Mouse (Mus musculus) heart, postnatal 36 days (tissue): ENCODE measurements around the gene Adamts10. TPM values are rescaled to one million over a fixed set of nuclear protein-coding genes. Genes with fewer than 3 reads are reported as not detected.

Experiments
- DNase-seq, 2 experiments: peaks; one replicate each; pipeline ENCODE4 v3.0.0; 2021 to 2022
- intact Hi-C: fragments of 180-260 bp; cut with DNase I; formaldehyde crosslinking; loops from one replicate; pipeline ENCODE4 v1.15.1; 2025
- total RNA-seq, 2 experiments: library from RNA; stranded (reverse); gene quantifications; 2 replicates each; pipeline ENCODE4 v1.2.3; 2021

The Adamts10 gene
- 10 to 100 TPM; 18.3 to 19.7 TPM for total RNA-seq

GRCm38 (mm10) chr17:33523918-33524755, at the start of gene Adamts10:
Gene Adamts10 (plus strand): TSS chr17:33524204.
- intact Hi-C loops, result no loop called here

DNA sequence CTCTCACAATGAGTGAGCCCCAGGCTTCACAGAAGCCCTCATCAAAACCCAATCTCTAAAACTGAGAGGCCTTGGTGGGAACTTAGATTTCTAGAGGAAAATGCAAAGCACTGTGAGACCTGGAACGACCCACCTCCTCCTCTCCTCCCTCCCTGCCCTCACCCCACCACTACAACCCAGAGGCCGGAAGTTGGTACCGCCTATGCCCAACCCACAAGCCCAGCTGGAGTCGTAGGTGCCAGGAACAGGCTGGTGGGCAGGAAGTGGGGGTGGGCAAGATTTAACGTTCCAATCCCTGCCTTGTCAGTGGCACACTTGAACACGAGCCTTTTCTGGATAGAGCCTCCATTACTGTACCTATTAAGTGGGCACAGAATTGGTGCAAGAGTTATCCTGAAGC, 40.0 kb upstream of the Adamts10 start:
- DNase-seq, result no peak
- intact Hi-C loops, result no loop called here

More at GRCm38 (mm10) chr17:33523918-33524755, at the start of gene Adamts10:
- peak; percentile 83 for DNase-seq

DNA sequence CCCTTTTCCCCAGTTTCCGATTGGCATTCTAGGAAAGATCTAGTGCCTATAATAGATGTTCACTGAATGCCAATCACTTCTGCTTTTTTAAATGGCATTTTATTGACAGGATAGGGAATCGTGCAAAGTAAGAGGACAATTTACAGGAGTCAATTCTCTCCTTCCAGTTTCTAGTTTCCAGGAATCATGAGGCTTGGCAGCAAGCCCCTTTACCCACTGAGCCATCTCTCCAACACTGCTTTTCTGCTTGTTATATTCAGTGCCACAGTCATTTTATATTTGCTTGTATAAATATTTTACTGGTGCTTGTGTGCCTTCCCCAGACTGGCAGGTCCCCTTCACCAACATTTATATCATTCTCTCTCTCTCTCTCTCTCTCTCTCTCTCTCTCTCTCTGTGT, 36.8 kb upstream of the Adamts10 start:
- intact Hi-C loops, result no loop called here

GRCm38 (mm10) chr17:33487652-33488051, 36.4 kb upstream of the Adamts10 start:
- DNase-seq, result no peak
- intact Hi-C loops, result no loop called here

More for the DNA sequence above, 36.8 kb upstream of the Adamts10 start:
- no peak for DNase-seq

DNA sequence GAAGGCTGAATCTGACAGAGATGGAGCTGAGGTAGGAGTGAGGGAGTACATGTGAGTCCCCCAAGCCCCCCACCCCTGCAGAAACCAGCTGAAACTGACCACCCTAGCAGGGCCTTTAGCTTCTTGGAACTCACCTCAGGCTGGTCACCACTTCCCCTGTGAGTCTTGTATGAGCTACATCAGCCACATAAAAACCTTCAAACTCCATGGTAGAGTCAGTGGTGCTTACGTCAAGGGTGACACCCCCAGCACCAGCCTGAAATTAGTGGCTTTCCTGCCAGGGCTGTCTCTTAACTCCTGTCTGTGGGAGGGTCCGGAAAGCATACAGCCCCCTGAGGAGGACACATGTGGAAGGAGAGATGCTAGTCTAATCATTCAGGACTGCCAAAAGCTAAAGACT, 32.6 kb upstream of the Adamts10 start:
- no peak for DNase-seq
- intact Hi-C loops, result loop anchor here (5.0 kb wide), 1 partner anchor 54 kb away; no protein-coding TSS in a partner anchor

DNA sequence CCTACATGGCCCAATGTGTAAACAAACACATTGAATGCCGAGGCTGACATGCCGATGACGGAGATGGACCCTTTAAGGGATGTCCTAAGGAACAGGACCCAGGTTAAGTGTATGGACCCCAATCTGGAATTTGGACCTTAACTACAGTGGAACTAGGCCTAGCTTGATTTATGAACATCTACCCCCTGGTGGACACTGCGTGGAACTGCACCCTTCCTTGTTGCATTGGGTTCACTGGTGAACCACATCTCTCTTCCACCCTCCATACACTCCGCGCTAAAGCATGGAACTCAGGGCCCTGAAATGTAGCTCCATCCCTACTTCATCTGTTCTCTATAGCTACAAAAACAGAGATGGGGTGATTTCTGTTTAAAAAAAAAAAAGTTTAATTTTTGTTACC, 30.9 kb upstream of the Adamts10 start:
- intact Hi-C loops, result loop anchor here (5.0 kb wide), 1 partner anchor 56 kb away; no protein-coding TSS in a partner anchor
- DNase-seq, result peak in 1 of 2 experiments; percentile 32

DNA sequence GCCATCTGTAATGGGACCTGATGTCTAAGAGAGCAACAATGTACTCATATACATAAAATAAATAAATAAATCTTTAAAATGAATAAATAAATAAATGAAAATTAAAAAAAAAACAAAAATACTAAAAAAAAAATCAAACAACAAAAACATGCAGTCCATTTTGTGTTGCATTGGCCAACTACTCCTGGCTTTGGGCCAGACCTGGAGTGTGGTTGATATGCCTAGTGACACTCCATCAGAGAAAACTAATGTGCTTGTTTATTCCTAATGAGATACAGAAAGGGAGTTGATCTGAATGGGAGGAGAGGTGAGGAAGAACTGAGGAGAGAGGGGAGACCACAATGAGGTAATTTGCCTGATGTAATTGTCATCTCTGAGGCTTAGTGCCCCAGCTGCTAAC, 29.4 kb upstream of the Adamts10 start:
- DNase-seq, result no peak
- intact Hi-C loops, result loop anchor here (5.0 kb wide), 1 partner anchor 57 kb away; no protein-coding TSS in a partner anchor

DNA sequence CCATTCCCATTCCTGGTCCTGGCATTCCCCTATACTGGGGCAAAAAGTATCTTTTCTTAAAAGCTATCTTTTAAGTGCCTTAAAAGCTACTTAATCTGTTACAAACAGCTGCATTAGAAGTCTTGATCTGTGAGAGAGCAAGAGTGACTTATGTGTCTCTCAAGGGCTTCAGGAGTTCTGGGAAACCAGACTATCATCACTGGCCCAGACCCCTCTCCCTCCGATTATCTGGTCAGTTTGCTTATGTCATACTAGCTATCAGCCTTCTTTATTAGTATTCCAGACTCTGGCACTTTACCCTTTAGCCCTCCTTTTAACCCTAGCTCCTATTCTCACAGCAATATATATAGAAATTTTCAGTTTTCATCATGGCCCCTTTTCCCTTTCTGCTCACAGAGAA, 25.1 kb upstream of the Adamts10 start:
- no peak for DNase-seq
- intact Hi-C loops, result no loop called here

- intact Hi-C loops, result no loop called here
- DNase-seq, result no peak
Observed at GRCm38 (mm10) chr17:33508386-33508785, 15.6 kb upstream of the Adamts10 start.

DNA sequence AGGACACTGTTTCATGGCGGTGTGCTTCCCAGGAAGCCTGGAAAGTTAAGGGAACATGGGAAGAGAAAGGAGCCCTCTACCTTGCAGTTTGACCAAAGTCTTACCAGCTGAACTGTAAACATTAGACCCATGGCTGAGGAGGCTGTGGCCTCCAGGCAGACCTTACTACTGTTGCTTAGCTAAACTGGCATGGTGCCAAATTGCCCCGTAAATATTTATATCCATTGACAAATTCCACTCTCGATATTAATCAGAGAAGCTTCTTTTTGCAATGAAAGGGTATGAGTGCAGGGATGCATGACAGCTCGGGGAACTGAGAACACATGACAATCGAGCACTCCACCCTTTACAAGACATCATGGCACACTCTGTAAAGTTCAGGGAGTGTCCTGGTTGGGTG, 13.8 kb upstream of the Adamts10 start:
- no peak for DNase-seq
- intact Hi-C loops, result no loop called here

- intact Hi-C loops, result no loop called here
- DNase-seq, result no peak
Observed at GRCm38 (mm10) chr17:33512441-33513415, 11.3 kb upstream of the Adamts10 start.

DNA sequence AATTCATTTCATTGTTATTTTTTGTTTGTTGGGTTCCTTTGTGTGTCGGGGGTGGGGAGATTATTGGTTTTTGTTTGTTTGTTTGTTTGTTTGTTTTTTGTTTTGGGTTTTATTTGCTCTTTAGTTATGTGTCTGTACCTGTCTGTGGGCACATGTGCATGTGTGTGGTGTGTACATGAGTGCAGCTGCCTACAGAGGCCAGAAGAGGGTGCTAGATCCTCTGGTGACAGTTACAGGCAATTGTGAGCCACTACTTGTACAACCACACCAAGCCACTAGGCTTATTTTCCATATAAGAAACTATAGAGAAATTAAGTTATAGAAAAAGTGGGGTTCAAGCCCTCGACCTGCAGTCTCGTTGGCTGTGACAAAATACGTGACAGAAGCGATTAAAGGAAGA, 10.1 kb upstream of the Adamts10 start:
- intact Hi-C loops, result no loop called here
- DNase-seq, result no peak

DNA sequence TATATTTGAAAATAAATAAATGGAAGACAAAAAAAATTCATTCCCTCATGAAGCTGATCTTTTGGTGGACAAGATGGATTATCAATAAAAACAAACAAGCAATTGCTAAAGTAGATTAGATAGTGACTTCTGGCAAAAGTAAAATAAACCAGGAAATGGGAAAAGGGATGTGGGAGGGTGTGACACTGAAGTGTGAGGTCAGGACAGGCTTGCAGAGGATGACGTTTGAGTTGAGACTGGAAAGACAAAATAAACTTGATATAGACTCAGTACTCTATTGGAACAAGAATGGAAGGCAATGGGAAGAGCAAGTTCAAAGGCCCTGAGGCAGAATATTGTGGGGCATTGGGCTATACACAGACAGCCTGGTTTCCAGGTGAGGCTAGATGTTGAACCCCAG, 3.6 kb upstream of the Adamts10 start:
- no peak for DNase-seq
- intact Hi-C loops, result no loop called here

GRCm38 (mm10) chr17:33523431-33523917, 530 bp upstream of the Adamts10 start:
- DNase-seq, result peak; percentile 18 to 29

GRCm38 (mm10) chr17:33524806-33525373, 886 bp downstream of the Adamts10 start:
- peak; percentile 41 to 52 for DNase-seq
- intact Hi-C loops, result no loop called here

More at GRCm38 (mm10) chr17:33523431-33523917, 530 bp upstream of the Adamts10 start:
- intact Hi-C loops, result no loop called here

DNA sequence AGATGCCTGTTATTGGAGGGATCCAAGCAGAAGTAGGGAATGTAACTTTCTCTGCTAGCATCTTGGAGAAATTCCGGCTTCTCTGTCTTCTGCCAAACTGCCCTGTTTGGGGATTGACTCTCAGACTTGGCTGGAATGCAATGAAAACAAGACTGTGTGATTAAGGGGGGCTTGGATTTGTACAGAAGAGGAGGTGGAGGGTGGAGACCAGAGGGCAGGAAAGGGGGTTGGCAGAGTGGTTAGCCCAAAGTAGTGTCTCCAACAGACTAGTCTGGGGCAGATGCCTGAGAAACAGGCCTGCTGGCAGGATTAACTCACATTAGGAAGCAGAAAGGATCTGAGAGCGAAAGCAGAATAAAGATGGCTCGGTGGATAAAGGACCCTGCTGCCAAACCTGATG, 2.5 kb downstream of the Adamts10 start:
- intact Hi-C loops, result loop anchor here (2.0 kb wide), 1 partner anchor 24 kb away; no protein-coding TSS in a partner anchor
- DNase-seq, result peak; percentile 34 to 46

GRCm38 (mm10) chr17:33539106-33539675, 15.2 kb downstream of the Adamts10 start:
- intact Hi-C loops, result no loop called here
- DNase-seq, result peak; percentile 49 to 64

- intact Hi-C loops, result no loop called here
Observed at GRCm38 (mm10) chr17:33539878-33540277, 15.9 kb downstream of the Adamts10 start.

DNA sequence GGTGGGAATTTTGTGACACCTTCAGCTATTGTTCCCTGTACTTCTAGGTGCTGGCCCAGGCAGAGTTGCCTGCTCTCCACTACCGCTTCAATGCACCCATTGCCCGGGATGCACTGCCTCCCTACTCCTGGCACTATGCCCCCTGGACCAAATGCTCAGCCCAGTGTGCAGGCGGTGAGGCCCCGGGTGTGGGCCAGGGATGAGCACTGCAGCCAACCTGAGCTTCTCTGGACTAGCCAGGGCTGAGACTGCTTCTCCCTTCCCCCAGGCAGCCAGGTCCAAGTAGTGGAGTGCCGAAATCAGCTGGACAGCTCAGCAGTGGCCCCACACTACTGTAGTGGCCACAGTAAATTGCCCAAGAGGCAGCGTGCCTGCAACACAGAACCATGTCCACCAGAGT, 25.2 kb downstream of the Adamts10 start:
- DNase-seq, result no peak
- intact Hi-C loops, result no loop called here

More at GRCm38 (mm10) chr17:33539878-33540277, 15.9 kb downstream of the Adamts10 start:
- DNase-seq, result no peak

GRCm38 (mm10) chr17:33550388-33550787, 26.4 kb downstream of the Adamts10 start:
- DNase-seq, result no peak
- intact Hi-C loops, result no loop called here
